Mouse (Mus musculus) lung, adult 2 months (tissue): ENCODE measurements around the gene Tnf.

Experiments
- CTCF ChIP-seq: fragments of 200-500 bp; IDR thresholded peaks from 2 replicates; pipeline ENCODE4 v1.5.1; 2011; ENCODE audit warnings: mild to moderate bottlenecking, low read length, control low read depth; ENCODE audit not compliant: insufficient read depth
- POLR2A ChIP-seq: fragments of 200-500 bp; IDR thresholded peaks from 2 replicates; pipeline ENCODE4 v1.6.1; 2011; ENCODE audit warnings: low read depth, mild to moderate bottlenecking, control low read depth, low read length, borderline replicate concordance; ENCODE audit errors: extremely low read depth

DNA sequence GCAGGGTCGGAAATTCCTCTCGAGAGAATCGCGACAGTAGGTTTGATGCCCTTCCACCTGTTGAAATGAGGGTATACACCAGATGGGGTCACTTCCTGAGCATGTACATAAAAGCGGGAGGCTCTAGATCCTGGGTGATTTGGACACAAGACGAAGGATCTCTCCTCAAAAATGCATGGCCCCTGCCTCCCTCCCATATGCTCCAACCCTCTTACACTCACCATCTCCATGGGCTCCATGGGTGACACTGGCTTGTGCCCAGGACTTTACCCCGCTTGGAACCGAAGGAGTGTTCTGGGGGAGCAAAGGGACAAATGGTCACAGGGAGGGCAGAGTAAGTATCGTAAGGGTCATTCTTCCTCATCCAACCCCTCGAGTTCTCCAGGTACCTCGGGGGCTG lies 40.4 kb downstream of the Tnf start:
- TF ChIP-seq CTCF, result no peak
- TF ChIP-seq POLR2A, result no peak
